Mouse (Mus musculus): ENCODE data around the gene Ptpn7.

- TF ChIP-seq POLR2A (IDR thresholded peaks at IDR 0.05; ENCODE audit: control insufficient read depth, extremely low read depth, insufficient read depth, low read length, poor library complexity) (no peak), CTCF (IDR thresholded peaks at IDR 0.05; ENCODE audit: borderline replicate concordance, control insufficient read depth, extremely low read depth, insufficient read depth, low read length, poor library complexity) (no peak)
These were observed 50.5 kb downstream of the Ptpn7 start for GRCm38 (mm10) chr1:135182975-135183374.
